Mouse (Mus musculus) stomach, embryonic 16.5 days (tissue): ENCODE measurements around the gene Cfap77. TPM values are rescaled to one million over a fixed set of nuclear protein-coding genes. Genes with fewer than 3 reads are reported as not detected.
A peak's percentile ranks its signal among the peaks of the same experiment; 100 is the strongest.

Experiments
- ATAC-seq: fragments of 200-750 bp; cut with Nextera tagmentation; 2 replicates; pipeline ENCODE4 v1.8.0; 2017; ENCODE audit warnings: moderate number of reproducible peaks, moderate TSS enrichment; ENCODE audit not compliant: insufficient read depth, low FRiP score
- H3K27ac ChIP-seq: fragments of 300-500 bp; sonication (generic); 2 replicates; pipeline ENCODE4 v1.5.1; 2014; ENCODE audit warnings: low read length
- H3K27me3 ChIP-seq: fragments of 300-500 bp; sonication (generic); 2 replicates; pipeline ENCODE4 v1.6.1; 2014; ENCODE audit warnings: low read length, control low read depth, mixed read lengths; ENCODE audit not compliant: control insufficient read depth, insufficient read depth
- H3K36me3 ChIP-seq: fragments of 300-500 bp; sonication (generic); 2 replicates; pipeline ENCODE4 v1.6.1; 2014; ENCODE audit warnings: low read length; ENCODE audit not compliant: control insufficient read depth, insufficient read depth
- H3K4me1 ChIP-seq: fragments of 300-500 bp; sonication (generic); 2 replicates; pipeline ENCODE4 v1.6.1; 2014; ENCODE audit warnings: low read length, control low read depth, mixed read lengths; ENCODE audit not compliant: control insufficient read depth, insufficient read depth
- H3K4me2 ChIP-seq: fragments of 300-500 bp; sonication (generic); 2 replicates; pipeline ENCODE4 v1.6.1; 2014; ENCODE audit warnings: low read depth, low read length, mixed read lengths
- H3K4me3 ChIP-seq: fragments of 300-500 bp; sonication (generic); replicated peaks from 2 replicates; pipeline ENCODE4 v1.5.1; 2014; ENCODE audit warnings: mild to moderate bottlenecking, low read length
- H3K9ac ChIP-seq: fragments of 300-500 bp; sonication (generic); 2 replicates; pipeline ENCODE4 v1.6.1; 2014; ENCODE audit warnings: low read length
- H3K9me3 ChIP-seq: fragments of 300-500 bp; sonication (generic); replicated peaks from 2 replicates; pipeline ENCODE4 v1.6.1; 2016; ENCODE audit warnings: low read length, control low read depth; ENCODE audit not compliant: control insufficient read depth
- WGBS: fragments of 180-500 bp; shearing (Covaris S2); extraction: QIAGEN DNeasy Blood & Tissue Kit; methylation state at CpG from one replicate; pipeline ENCODE4 v1.1.7; 2014; 5-methylcytosine and 5-hydroxymethylcytosine counted together
- polyA plus RNA-seq: library from polyadenylated mRNA; unstranded; fragments of >200 nt; fragmentation: Nextera tagmentation; extraction: Ambion mirVana; gene quantifications from 2 replicates; pipeline ENCODE4 v1.2.1, GENCODE M21; 2015

Cfap77 gene
- polyA plus RNA-seq, 1 experiment from 2014 or later, result 0.62 TPM

- no peak for ATAC-seq
- Histone ChIP-seq H3K27ac (no peak overlapping the region), H3K36me3 (no peaks in the 10 kb centered on the region), H3K27me3 (no peaks in the 10 kb centered on the region), H3K4me3 (no peak overlapping the region), H3K9ac (no peak overlapping the region), H3K4me2 (no peak overlapping the region), H3K4me1 (no peaks in the 10 kb centered on the region), H3K9me3 (no peaks in the 10 kb centered on the region)
- WGBS, result 55% methylated on average over 30 of the region's 30 CpGs
These were observed 111.0 kb downstream of the Cfap77 start for GRCm38 (mm10) chr2:28943666-28944516.

GRCm38 (mm10) chr2:28938997-28939396 lies 115.9 kb downstream of the Cfap77 start:
- ATAC-seq, result no peak
- WGBS, result 70% methylated on average over 7 of the region's 7 CpGs
- Histone ChIP-seq H3K27ac (no peak overlapping the region), H3K4me1 (no peaks in the 10 kb centered on the region), H3K4me3 (no peak overlapping the region), H3K9me3 (no peaks in the 10 kb centered on the region), H3K36me3 (no peaks in the 10 kb centered on the region), H3K4me2 (no peak overlapping the region), H3K9ac (no peak overlapping the region), H3K27me3 (no peaks in the 10 kb centered on the region)

DNA sequence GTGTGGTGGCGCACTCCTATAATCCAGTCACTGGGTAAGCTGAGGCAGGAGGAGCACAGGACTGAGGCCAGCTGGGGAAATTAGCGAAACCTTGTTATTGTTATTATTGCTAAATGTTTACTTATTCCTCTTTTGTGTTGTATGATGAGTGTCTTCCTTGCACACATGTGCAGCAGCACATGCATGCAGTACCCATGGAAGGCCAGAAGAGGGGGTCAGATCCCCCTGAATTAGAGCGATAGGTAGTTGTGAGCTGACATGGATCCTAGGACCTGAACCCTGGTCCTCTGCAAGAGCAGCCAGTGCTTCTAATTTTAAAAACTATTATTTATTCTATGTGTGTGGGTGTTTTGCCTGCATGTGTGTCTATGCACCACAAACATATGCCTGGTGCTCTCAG lies 124.3 kb downstream of the Cfap77 start:
- no peaks in the 10 kb centered on the region for H3K36me3 ChIP-seq
- no peaks in the 10 kb centered on the region for H3K4me1 ChIP-seq
- 88% methylated on average over 3 of the region's 3 CpGs for WGBS
- H3K4me3 ChIP-seq, result no peak overlapping the region
- no peaks in the 10 kb centered on the region for H3K9me3 ChIP-seq
- H3K9ac ChIP-seq, result no peak overlapping the region
- H3K27me3 ChIP-seq, result no peaks in the 10 kb centered on the region
- no peak for ATAC-seq
- no peak overlapping the region for H3K27ac ChIP-seq
- H3K4me2 ChIP-seq, result no peak overlapping the region

- H3K27ac ChIP-seq, result no peak overlapping the region
- no peak overlapping the region for H3K4me2 ChIP-seq
- H3K9ac ChIP-seq, result no peak overlapping the region
- H3K4me3 ChIP-seq, result no peak overlapping the region
- H3K27me3 ChIP-seq, result peaks cover 35% of the 10 kb centered on the region
- H3K9me3 ChIP-seq, result no peaks in the 10 kb centered on the region
- no peak for ATAC-seq
- WGBS, result 1% methylated on average over 4 of the region's 4 CpGs
- no peaks in the 10 kb centered on the region for H3K36me3 ChIP-seq
- H3K4me1 ChIP-seq, result no peaks in the 10 kb centered on the region
These were observed 131.0 kb downstream of the Cfap77 start for GRCm38 (mm10) chr2:28923912-28924311.

DNA sequence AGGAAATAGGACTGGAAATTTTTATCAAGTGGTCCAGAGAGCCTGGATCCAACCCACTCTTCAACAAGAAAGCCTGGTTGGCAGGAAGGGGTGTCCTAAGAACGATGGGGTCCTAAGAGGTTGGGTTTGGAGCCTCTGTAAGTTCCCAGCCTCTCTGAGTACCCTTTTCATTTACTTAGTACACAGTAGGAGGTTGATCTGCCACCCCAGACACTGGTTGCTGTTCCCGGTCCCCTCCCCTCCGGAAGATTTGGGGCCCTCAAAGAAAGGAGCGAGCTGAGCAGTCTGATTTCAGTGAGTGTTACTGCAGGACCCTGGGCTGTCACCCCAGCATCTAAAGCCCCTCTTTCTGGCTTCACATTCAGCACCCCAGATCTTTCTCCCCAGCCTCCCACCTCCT lies 135.9 kb downstream of the Cfap77 start:
- H3K27ac ChIP-seq, result no peak overlapping the region
- no peaks in the 10 kb centered on the region for H3K36me3 ChIP-seq
- H3K9me3 ChIP-seq, result no peaks in the 10 kb centered on the region
- H3K4me2 ChIP-seq, result no peak overlapping the region
- H3K27me3 ChIP-seq, result peaks cover 83% of the 10 kb centered on the region
- no peak overlapping the region for H3K4me3 ChIP-seq
- ATAC-seq, result no peak
- H3K4me1 ChIP-seq, result peaks cover 6% of the 10 kb centered on the region
- H3K9ac ChIP-seq, result no peak overlapping the region
- WGBS, result 2% methylated on average over 4 of the region's 4 CpGs

- Histone ChIP-seq H3K36me3 (no peaks in the 10 kb centered on the region), H3K27me3 (peaks cover 87% of the 10 kb centered on the region), H3K27ac (no peak overlapping the region), H3K4me3 (peak overlapping the region; percentile 19; the same call in 1 of the 2 replicates), H3K4me1 (peaks cover 6% of the 10 kb centered on the region), H3K9me3 (no peaks in the 10 kb centered on the region), H3K4me2 (0 out of 2 replicates have a peak overlapping the region, but pooled peaks have one; percentile 6), H3K9ac (no peak overlapping the region)
- under 1% methylated on average over 73 of the region's 73 CpGs for WGBS
- ATAC-seq, result no peak
These were observed 137.1 kb downstream of the Cfap77 start for GRCm38 (mm10) chr2:28917518-28918361.

DNA sequence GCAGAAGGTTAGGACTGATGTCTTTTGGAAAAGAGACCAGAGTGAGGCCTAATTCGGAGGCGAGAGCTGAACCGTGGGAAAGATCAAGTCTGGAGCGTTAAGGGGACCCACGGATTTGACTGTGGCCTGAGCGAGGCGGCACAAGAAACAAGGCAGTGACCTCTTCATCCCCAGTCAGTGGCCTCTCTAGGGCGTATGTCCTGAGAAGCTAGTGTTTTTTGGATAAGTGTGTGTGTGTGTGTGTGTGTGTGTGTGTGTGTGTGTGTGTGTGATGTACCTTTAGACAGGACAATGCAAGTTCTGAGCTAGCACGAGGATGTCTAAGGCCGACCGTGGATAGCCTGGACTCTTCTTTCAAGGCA lies 137.7 kb downstream of the Cfap77 start:
- Histone ChIP-seq H3K9ac (no peak overlapping the region), H3K36me3 (no peaks in the 10 kb centered on the region), H3K4me2 (no peak overlapping the region), H3K27me3 (peaks cover 89% of the 10 kb centered on the region), H3K27ac (no peak overlapping the region), H3K9me3 (no peaks in the 10 kb centered on the region), H3K4me1 (peaks cover 6% of the 10 kb centered on the region), H3K4me3 (no peak overlapping the region)
- 5% methylated on average over 11 of the region's 11 CpGs for WGBS
- ATAC-seq, result no peak

- H3K36me3 ChIP-seq, result no peaks in the 10 kb centered on the region
- no peak for ATAC-seq
- peak within 1 kb of the TSS; percentile 11; the same call in 1 of the 2 replicates for H3K4me3 ChIP-seq
- H3K4me1 ChIP-seq, result peaks cover 6% of the 10 kb centered on the region
- 3% methylated on average over 18 of the region's 18 CpGs for WGBS
- H3K4me2 ChIP-seq, result peak within 1 kb of the TSS; percentile 27; the same call in 1 of the 2 replicates
- H3K9ac ChIP-seq, result no peak within 1 kb of the TSS
- no peak within 1 kb of the TSS for H3K27ac ChIP-seq
- peaks cover 90% of the 10 kb centered on the region for H3K27me3 ChIP-seq
- H3K9me3 ChIP-seq, result no peaks in the 10 kb centered on the region
These were observed 138.4 kb downstream of the Cfap77 start, which contains the start of gene Barhl1 for GRCm38 (mm10) chr2:28916513-28916865. TSS of gene Barhl1 (minus strand) at chr2:28916668.
